Mouse (Mus musculus) stomach, embryonic 14.5 days (tissue): ENCODE data around the gene Abcf3. TPM values are rescaled to one million over a fixed set of nuclear protein-coding genes. Genes with fewer than 3 reads are reported as not detected.

Experiments used
- ATAC-seq: fragments of 200-750 bp; cut with Nextera tagmentation; 2 replicates; pipeline ENCODE4 v1.8.0; 2017; ENCODE audit warnings: low read depth, moderate TSS enrichment; ENCODE audit not compliant: insufficient number of reproducible peaks, insufficient read depth, low FRiP score
- H3K27ac ChIP-seq: fragments of 300-500 bp; sonication (generic); 2 replicates; pipeline ENCODE4 v1.5.1; 2014; ENCODE audit warnings: mild to moderate bottlenecking, low read length, moderate library complexity, mixed read lengths
- H3K27me3 ChIP-seq: fragments of 300-500 bp; sonication (generic); 2 replicates; pipeline ENCODE4 v1.6.1; 2014; ENCODE audit warnings: low read length, control low read depth, mixed read lengths; ENCODE audit not compliant: control insufficient read depth, insufficient read depth
- H3K36me3 ChIP-seq: fragments of 300-500 bp; sonication (generic); 2 replicates; pipeline ENCODE4 v1.6.1; 2014; ENCODE audit warnings: mild to moderate bottlenecking, control low read depth, low read length, moderate library complexity, mixed read lengths; ENCODE audit not compliant: control insufficient read depth, insufficient read depth
- H3K4me1 ChIP-seq: fragments of 300-500 bp; sonication (generic); 2 replicates; pipeline ENCODE4 v1.6.1; 2014; ENCODE audit warnings: low read length, control low read depth, mixed read lengths; ENCODE audit not compliant: control insufficient read depth, insufficient read depth
- H3K4me2 ChIP-seq: fragments of 300-500 bp; sonication (generic); replicated peaks from 2 replicates; pipeline ENCODE4 v1.6.1; 2014; ENCODE audit warnings: low read depth, low read length, control low read depth
- H3K4me3 ChIP-seq: fragments of 300-500 bp; sonication (generic); 2 replicates; pipeline ENCODE4 v1.5.1; 2014; ENCODE audit warnings: low read depth, low read length, control low read depth
- H3K9ac ChIP-seq: fragments of 300-500 bp; sonication (generic); replicated peaks from 2 replicates; pipeline ENCODE4 v1.6.1; 2014; ENCODE audit warnings: low read depth, mild to moderate bottlenecking, control low read depth, low read length, moderate library complexity, mixed read lengths
- H3K9me3 ChIP-seq: fragments of 300-500 bp; sonication (generic); 2 replicates; pipeline ENCODE4 v1.6.1; 2016; ENCODE audit warnings: low read depth, low read length, control low read depth; ENCODE audit not compliant: control insufficient read depth
- WGBS: fragments of 180-500 bp; shearing (Covaris S2); extraction: QIAGEN DNeasy Blood & Tissue Kit; methylation state at CpG from one replicate; pipeline ENCODE4 v1.1.7; 2014; 5-methylcytosine and 5-hydroxymethylcytosine counted together
- polyA plus RNA-seq: library from polyadenylated mRNA; unstranded; fragments of >200 nt; fragmentation: Nextera tagmentation; extraction: Ambion mirVana; gene quantifications from 2 replicates; pipeline ENCODE4 v1.2.1, GENCODE M21; 2014

Gene Abcf3
- polyA plus RNA-seq, 1 experiment from 2014 or later = 53.0 TPM

- Histone ChIP-seq H3K27ac (no peak overlapping the region), H3K4me2 (peak overlapping the region; percentile 92), H3K4me1 (peaks cover 21% of the 10 kb centered on the region), H3K36me3 (peaks cover 52% of the 10 kb centered on the region), H3K9me3 (no peaks in the 10 kb centered on the region), H3K9ac (peak overlapping the region; percentile 8; the same call in 1 of the 2 replicates), H3K27me3 (no peaks in the 10 kb centered on the region), H3K4me3 (peak overlapping the region; percentile 75; the same call in 1 of the 2 replicates)
- WGBS = 31% methylated on average over 5 of the region's 5 CpGs
- no peak for ATAC-seq
Observed at GRCm38 (mm10) chr16:20537071-20537471, 11.3 kb upstream of the Abcf3 start.

- Histone ChIP-seq H3K9ac (peak overlapping the region; percentile 8; the same call in 1 of the 2 replicates), H3K4me3 (peak overlapping the region; percentile 75; the same call in 1 of the 2 replicates), H3K27me3 (no peaks in the 10 kb centered on the region), H3K9me3 (no peaks in the 10 kb centered on the region), H3K27ac (no peak overlapping the region), H3K36me3 (peaks cover 54% of the 10 kb centered on the region), H3K4me1 (peaks cover 21% of the 10 kb centered on the region), H3K4me2 (peak overlapping the region; percentile 92)
- no peak for ATAC-seq
- WGBS = 43% methylated on average over 6 of the region's 6 CpGs
Observed at GRCm38 (mm10) chr16:20537601-20538320, 10.6 kb upstream of the Abcf3 start.

- 80% methylated on average over 3 of the region's 3 CpGs for WGBS
- Histone ChIP-seq H3K36me3 (peaks cover 62% of the 10 kb centered on the region), H3K27ac (no peak overlapping the region), H3K9ac (no peak overlapping the region), H3K4me3 (no peak overlapping the region), H3K9me3 (no peaks in the 10 kb centered on the region), H3K4me2 (no peak overlapping the region), H3K4me1 (peaks cover 21% of the 10 kb centered on the region), H3K27me3 (no peaks in the 10 kb centered on the region)
- ATAC-seq = no peak
Observed at GRCm38 (mm10) chr16:20539649-20540048, 8.7 kb upstream of the Abcf3 start.

- Histone ChIP-seq H3K4me3 (no peak overlapping the region), H3K36me3 (peaks cover 62% of the 10 kb centered on the region), H3K4me2 (no peak overlapping the region), H3K9me3 (no peaks in the 10 kb centered on the region), H3K9ac (no peak overlapping the region), H3K27ac (no peak overlapping the region), H3K27me3 (no peaks in the 10 kb centered on the region), H3K4me1 (peaks cover 21% of the 10 kb centered on the region)
- ATAC-seq = no peak
- WGBS = 79% methylated on average over 4 of the region's 4 CpGs
Observed at GRCm38 (mm10) chr16:20540438-20540837, 7.9 kb upstream of the Abcf3 start.

GRCm38 (mm10) chr16:20545696-20546095 lies 2.7 kb upstream of the Abcf3 start:
- H3K4me2 ChIP-seq = no peak overlapping the region
- ATAC-seq = no peak
- peaks cover 40% of the 10 kb centered on the region for H3K36me3 ChIP-seq

GRCm38 (mm10) chr16:20547423-20547822 lies 954 bp upstream of the Abcf3 start:
- peaks cover 38% of the 10 kb centered on the region for H3K36me3 ChIP-seq
- no peak overlapping the region for H3K9ac ChIP-seq
- H3K4me3 ChIP-seq = peak overlapping the region; percentile 94
- peaks cover 12% of the 10 kb centered on the region for H3K4me1 ChIP-seq
- WGBS = 50% methylated on average over 5 of the region's 5 CpGs
- no peaks in the 10 kb centered on the region for H3K9me3 ChIP-seq
- H3K27me3 ChIP-seq = no peaks in the 10 kb centered on the region
- no peak for ATAC-seq
- peak overlapping the region; percentile 70 for H3K4me2 ChIP-seq
- H3K27ac ChIP-seq = peak overlapping the region; percentile 44; the same call in 1 of the 2 replicates

More at GRCm38 (mm10) chr16:20545696-20546095, 2.7 kb upstream of the Abcf3 start:
- Histone ChIP-seq H3K9me3 (no peaks in the 10 kb centered on the region), H3K9ac (no peak overlapping the region), H3K27me3 (no peaks in the 10 kb centered on the region), H3K4me1 (peaks cover 12% of the 10 kb centered on the region), H3K27ac (no peak overlapping the region), H3K4me3 (no peak overlapping the region)
- WGBS = 89% methylated on average over 10 of the region's 10 CpGs

GRCm38 (mm10) chr16:20549161-20549560 lies 784 bp downstream of the Abcf3 start:
- H3K27ac ChIP-seq = no peak overlapping the region
- H3K4me1 ChIP-seq = peaks cover 12% of the 10 kb centered on the region
- no peak for ATAC-seq
- 45% methylated on average over 9 of the region's 9 CpGs for WGBS
- H3K9me3 ChIP-seq = no peaks in the 10 kb centered on the region
- peak overlapping the region; percentile 82 for H3K9ac ChIP-seq
- peak overlapping the region; percentile 94 for H3K4me3 ChIP-seq
- no peaks in the 10 kb centered on the region for H3K27me3 ChIP-seq
- H3K4me2 ChIP-seq = peak overlapping the region; percentile 94
- peaks cover 39% of the 10 kb centered on the region for H3K36me3 ChIP-seq

- H3K4me3 ChIP-seq = no peak overlapping the region
- H3K27ac ChIP-seq = no peak overlapping the region
- ATAC-seq = no peak
- H3K9me3 ChIP-seq = no peaks in the 10 kb centered on the region
- 97% methylated on average over 5 of the region's 5 CpGs for WGBS
- no peak overlapping the region for H3K9ac ChIP-seq
- H3K27me3 ChIP-seq = no peaks in the 10 kb centered on the region
- peaks cover 12% of the 10 kb centered on the region for H3K4me1 ChIP-seq
- H3K36me3 ChIP-seq = peaks cover 41% of the 10 kb centered on the region
- H3K4me2 ChIP-seq = no peak overlapping the region
Observed at GRCm38 (mm10) chr16:20551691-20552090, 3.3 kb downstream of the Abcf3 start.
